Mouse (Mus musculus) brown adipose tissue, adult 24 weeks (tissue): ENCODE data around the gene Olfr73. TPM values are rescaled to one million over a fixed set of nuclear protein-coding genes. Genes with fewer than 3 reads are reported as not detected.
"Not testable (repeated sequence)": the region's sequence is repeated elsewhere in the genome, so short reads cannot be mapped to it uniquely, and the experiment has no call there.

Experiments
- H3K27ac ChIP-seq: fragments of 200-500 bp; replicated peaks from 2 replicates; pipeline ENCODE4 v1.5.1; 2012; ENCODE audit warnings: low read depth, mild to moderate bottlenecking, low read length
- H3K4me1 ChIP-seq: fragments of 200-500 bp; 2 replicates; pipeline ENCODE4 v1.6.1; 2012; ENCODE audit warnings: low read length, mixed read lengths; ENCODE audit not compliant: control insufficient read depth, insufficient read depth, insufficient read length
- H3K4me3 ChIP-seq: fragments of 200-500 bp; 2 replicates; pipeline ENCODE4 v1.5.1; 2012; ENCODE audit warnings: low read depth, mild to moderate bottlenecking, low read length, moderate library complexity; ENCODE audit not compliant: insufficient read depth
- polyA plus RNA-seq: library from polyadenylated mRNA; stranded (reverse); fragments of >200 nt; gene quantifications from 2 replicates; pipeline ENCODE4 v1.2.4, GENCODE M21; 2012; ENCODE audit not compliant: missing spikeins, insufficient read depth, insufficient read length

Gene Olfr73
- polyA plus RNA-seq: not detected in 2 replicates

- Histone ChIP-seq H3K4me1 (no peaks in the 10 kb centered on the region), H3K27ac (no peak within 1 kb of the TSS), H3K4me3 (no peak within 1 kb of the TSS)
Observed at GRCm38 (mm10) chr2:88037599-88037998, at the start of gene Olfr73. Gene Olfr73, minus strand, starts transcription at chr2:88037699.

GRCm38 (mm10) chr2:88071730-88072129 is 34.2 kb upstream of the Olfr73 start, which contains the start of gene Olfr1163:
Gene Olfr1163, minus strand, starts transcription at chr2:88071830.
- Histone ChIP-seq H3K4me3 (no peak within 1 kb of the TSS), H3K4me1 (no peaks in the 10 kb centered on the region), H3K27ac (no peak within 1 kb of the TSS)

GRCm38 (mm10) chr2:88063587-88063986 is 26.1 kb upstream of the Olfr73 start:
- no peaks in the 10 kb centered on the region for H3K4me1 ChIP-seq
- H3K4me3 ChIP-seq: no peak overlapping the region
- H3K27ac ChIP-seq: no peak overlapping the region

- Histone ChIP-seq H3K27ac (no peak within 1 kb of the TSS), H3K4me1 (no peaks in the 10 kb centered on the region), H3K4me3 (no peak within 1 kb of the TSS)
Observed at GRCm38 (mm10) chr2:88051029-88051428, 13.5 kb upstream of the Olfr73 start, which contains the start of gene Olfr1162. Gene Olfr1162, minus strand, starts transcription at chr2:88051129.

GRCm38 (mm10) chr2:88022474-88022873 is 15.0 kb downstream of the Olfr73 start, which contains the start of gene Olfr1161:
Gene Olfr1161, plus strand, starts transcription at chr2:88022774.
- not testable (repeated sequence) for H3K27ac ChIP-seq, H3K4me1 ChIP-seq, H3K4me3 ChIP-seq

- no peak within 1 kb of the TSS for H3K27ac ChIP-seq
- H3K4me3 ChIP-seq: no peak within 1 kb of the TSS
- no peaks in the 10 kb centered on the region for H3K4me1 ChIP-seq
Observed at GRCm38 (mm10) chr2:88007515-88008318, 29.8 kb downstream of the Olfr73 start, which contains the start of gene Olfr1160. Gene Olfr1160, minus strand, starts transcription at chr2:88008268.

GRCm38 (mm10) chr2:87989813-87990212 is 47.7 kb downstream of the Olfr73 start, which contains the start of gene Olfr1158:
Gene Olfr1158, plus strand, starts transcription at chr2:87990113.
- Histone ChIP-seq H3K27ac (no peak within 1 kb of the TSS), H3K4me1 (no peaks in the 10 kb centered on the region), H3K4me3 (no peak within 1 kb of the TSS)

Other genes starting within 250 kb of the Olfr73 start
- gene Olfr1143, start 237.1 kb downstream of the Olfr73 start, polyA plus RNA-seq: not detected in 2 replicates
- gene Olfr1145, start 227.9 kb downstream of the Olfr73 start, polyA plus RNA-seq: not detected in 2 replicates
- gene Olfr1148, start 207.2 kb downstream of the Olfr73 start, polyA plus RNA-seq: not detected in 2 replicates
- not detected in 2 replicates for gene Olfr1150-ps1, start 193.7 kb downstream of the Olfr73 start, polyA plus RNA-seq
- not detected in 2 replicates for gene Olfr1151, start 181.8 kb downstream of the Olfr73 start, polyA plus RNA-seq
- gene Olfr1152, start 171.2 kb downstream of the Olfr73 start, polyA plus RNA-seq: not detected in 2 replicates
- not detected in 2 replicates for gene Olfr1153, start 142.7 kb downstream of the Olfr73 start, polyA plus RNA-seq
- not detected in 2 replicates for gene Olfr1154, start 132.5 kb downstream of the Olfr73 start, polyA plus RNA-seq
- not detected in 2 replicates for gene Olfr1155, start 92.6 kb downstream of the Olfr73 start, polyA plus RNA-seq
- gene Olfr1156, start 84.6 kb downstream of the Olfr73 start, polyA plus RNA-seq: not detected in 2 replicates
- gene Olfr1157, start 69.4 kb downstream of the Olfr73 start, polyA plus RNA-seq: not detected in 2 replicates
- not detected in 2 replicates for gene Olfr74, start 63.0 kb downstream of the Olfr73 start, polyA plus RNA-seq
- not detected in 2 replicates for gene Olfr1158, start 47.6 kb downstream of the Olfr73 start, polyA plus RNA-seq
- gene Olfr1160, start 29.4 kb downstream of the Olfr73 start, polyA plus RNA-seq: not detected in 2 replicates
- not detected in 2 replicates for gene Olfr1161, start 14.9 kb downstream of the Olfr73 start, polyA plus RNA-seq
- not detected in 2 replicates for gene Olfr1162, start 13.4 kb upstream of the Olfr73 start, polyA plus RNA-seq
- not detected in 2 replicates for gene Olfr1163, start 34.1 kb upstream of the Olfr73 start, polyA plus RNA-seq
- not detected in 2 replicates for gene Olfr1164, start 56.3 kb upstream of the Olfr73 start, polyA plus RNA-seq
- gene Olfr1166, start 90.6 kb upstream of the Olfr73 start, polyA plus RNA-seq: not detected in 2 replicates
- gene Olfr1167, start 117.5 kb upstream of the Olfr73 start, polyA plus RNA-seq: not detected in 2 replicates
- not detected in 2 replicates for gene Olfr1168, start 144.2 kb upstream of the Olfr73 start, polyA plus RNA-seq
- gene Olfr1170, start 190.6 kb upstream of the Olfr73 start, polyA plus RNA-seq: not detected in 2 replicates
- not detected in 2 replicates for gene Olfr1173, start 242.2 kb upstream of the Olfr73 start, polyA plus RNA-seq